9 mouse cellular contexts compared by ENCODE assay signal in genomic region chr1:39361754-39362514, GRCm38 (mm10). TPM values are rescaled to one million over a fixed set of nuclear protein-coding genes. Genes with fewer than 3 reads are reported as not detected.
DNase-seq lines count a peak whose midpoint lies in the region; ATAC-seq and TF ChIP-seq lines count a peak whose summit lies in the region.
"Had no signal": no experiment of that assay in that cellular context is flagged by ENCODE, and none has a peak within 500 bp of the region (broad histone marks: within the 10 kb centered on the region; RNA-seq: fewer than 3 reads in every experiment).

No protein-coding gene starts in this region.

- intact Hi-C loops in heart, adult 2 months (cut with DNase I), result no loop called here

- no peak for TF ChIP-seq POLR2A in heart, adult 2 months (IDR thresholded peaks at IDR 0.05; ENCODE audit: insufficient read depth, low read depth, low read length)
- TF ChIP-seq POLR2A in brain, embryonic 14.5 days (IDR thresholded peaks at IDR 0.05; ENCODE audit: borderline replicate concordance, extremely low read depth, insufficient read depth, insufficient read length, poor library complexity, severe bottlenecking), result no peak

- no peak overlapping the region for H3K4me2 ChIP-seq in heart, postnatal 0 days (ENCODE audit: low read depth, low read length)
- H3K4me2 ChIP-seq in hindbrain, embryonic 11.5 days (replicated peaks; ENCODE audit: low read depth, low read length), result peak overlapping the region; percentile 28

- TF ChIP-seq EP300 in heart, postnatal 0 days (IDR thresholded peaks at IDR 0.05; ENCODE audit: low read depth), result no peak
- no peak for TF ChIP-seq EP300 in heart, adult 2 months (IDR thresholded peaks at IDR 0.05; ENCODE audit: insufficient read depth, low read depth, low read length)

- H3K4me3 ChIP-seq in heart, postnatal 0 days (ENCODE audit: low read depth, low read length), result no peak overlapping the region
- H3K4me3 ChIP-seq in heart, adult 2 months, result no peak overlapping the region
- no peak overlapping the region for H3K4me3 ChIP-seq in hindbrain, embryonic 11.5 days (ENCODE audit: low read depth, low read length)

- H3K4me1 ChIP-seq in heart, postnatal 0 days (ENCODE audit: control insufficient read depth, insufficient read depth), result peaks cover 1% of the 10 kb centered on the region; the same call in 1 of the 2 replicates
- H3K4me1 ChIP-seq in heart, adult 2 months (ENCODE audit: control insufficient read depth, insufficient read depth, low read length), result no peaks in the 10 kb centered on the region; the same call in 1 of the 2 replicates
- H3K4me1 ChIP-seq in hindbrain, embryonic 11.5 days (replicated peaks; ENCODE audit: control insufficient read depth, insufficient read depth, low read length), result no peaks in the 10 kb centered on the region

- 37% methylated on average over 24 of the region's 24 CpGs for WGBS in heart, postnatal 0 days
- 63% methylated on average over 24 of the region's 24 CpGs for WGBS in heart, adult 2 months
- 31% methylated on average over 24 of the region's 24 CpGs for WGBS in hindbrain, embryonic 11.5 days

- H3K9me3 ChIP-seq in heart, postnatal 0 days (replicated peaks; ENCODE audit: control insufficient read depth, low read length), result no peaks in the 10 kb centered on the region
- H3K9me3 ChIP-seq in hindbrain, embryonic 11.5 days (ENCODE audit: control insufficient read depth, low read length), result no peaks in the 10 kb centered on the region
- H3K9me3 ChIP-seq: G1E had no signal

- H3K79me2 ChIP-seq in heart, adult 2 months (replicated peaks; ENCODE audit: control insufficient read depth, insufficient read depth, low read length), result no peaks in the 10 kb centered on the region

- ATAC-seq in heart, postnatal 0 days (ENCODE audit: insufficient read depth, low read depth), result no peak
- ATAC-seq in hindbrain, embryonic 11.5 days (ENCODE audit: low FRiP score), result no peak
- peak; percentile 48 for ATAC-seq in megakaryocyte progenitor cell, adult 5-6 weeks (replicated peaks; ENCODE audit: poor library complexity)

- DNase-seq in heart, postnatal 0 days (ENCODE audit: low spot score), result peak; percentile 16
- DNase-seq in heart, adult 2 months, result no peak
- DNase-seq in brain, embryonic 14.5 days (ENCODE audit: low read depth), result peak; percentile 16
- DNase-seq in hindbrain, embryonic 11.5 days (ENCODE audit: low spot score), result no peak
- DNase-seq in left cerebral cortex, adult 9 months (ENCODE audit: low spot score in 2 of 2), result no peak
- no peak for DNase-seq in spleen, adult 12 weeks (ENCODE audit: low spot score)
- no peak for DNase-seq in layer of hippocampus, adult 18-20 months (ENCODE audit: low spot score in 2 of 2)

- H3K27ac ChIP-seq in heart, postnatal 0 days (ENCODE audit: low read depth), result no peak overlapping the region
- H3K27ac ChIP-seq in heart, adult 2 months, result no peak overlapping the region
- no peak overlapping the region for H3K27ac ChIP-seq in hindbrain, embryonic 11.5 days (ENCODE audit: low read depth, low read length)

- no peak; the same call in 1 of the 2 replicates for TF ChIP-seq CTCF in heart, postnatal 0 days (IDR thresholded peaks at IDR 0.05; ENCODE audit: low read depth)
- no peak for TF ChIP-seq CTCF in heart, adult 2 months (IDR thresholded peaks at IDR 0.05)
- peak; percentile 21; the same call in 1 of the 2 replicates for TF ChIP-seq CTCF in brain, embryonic 14.5 days (IDR thresholded peaks at IDR 0.05; ENCODE audit: borderline replicate concordance, extremely low read depth, insufficient read depth, insufficient read length)

- no peak overlapping the region for H3K9ac ChIP-seq in heart, postnatal 0 days (replicated peaks; ENCODE audit: low read depth, low read length)
- H3K9ac ChIP-seq in heart, adult 2 months (ENCODE audit: low read depth, low read length), result no peak overlapping the region
- H3K9ac ChIP-seq in hindbrain, embryonic 11.5 days (ENCODE audit: low read depth, low read length), result no peak overlapping the region

- H3K36me3 ChIP-seq in heart, postnatal 0 days (replicated peaks; ENCODE audit: control insufficient read depth, insufficient read depth, low read length), result peaks cover 3% of the 10 kb centered on the region; the same call in 1 of the 2 replicates
- no peaks in the 10 kb centered on the region for H3K36me3 ChIP-seq in heart, adult 2 months (ENCODE audit: control insufficient read depth, insufficient read depth, low read length)
- no peaks in the 10 kb centered on the region for H3K36me3 ChIP-seq in hindbrain, embryonic 11.5 days (ENCODE audit: control insufficient read depth, insufficient read depth, low read length)
- H3K36me3 ChIP-seq: G1E had no signal

- no peaks in the 10 kb centered on the region for H3K27me3 ChIP-seq in heart, postnatal 0 days (ENCODE audit: control insufficient read depth, insufficient read depth, low read length)
- H3K27me3 ChIP-seq in heart, adult 2 months (ENCODE audit: control insufficient read depth, insufficient read depth, low read length), result no peaks in the 10 kb centered on the region
- H3K27me3 ChIP-seq in hindbrain, embryonic 11.5 days (ENCODE audit: control insufficient read depth, insufficient read depth, low read length), result no peaks in the 10 kb centered on the region

RNA-seq across cellular contexts. Expression of gene Rpl31, which starts 5.7 kb away (rescaled TPM):
- 189 and 198 TPM in 2 replicates for total RNA-seq in heart, postnatal 0 days (2014; rRNA removed; ENCODE audit: low replicate concordance)
- polyA plus RNA-seq in heart, postnatal 0 days (2015; fragmentation: Nextera tagmentation; extraction: Ambion mirVana), result 325 and 330 TPM in 2 replicates
- 100 to 1,000 TPM; 513 to 615 TPM for total RNA-seq in heart, adult 2 months (2021)
- polyA plus RNA-seq in heart, adult 2 months (2012; rRNA removed), result 153 and 190 TPM in 2 replicates
- polyA plus RNA-seq in brain, embryonic 14.5 days (2012; rRNA removed), result 1,108 and 1,128 TPM in 2 replicates
- polyA plus RNA-seq in hindbrain, embryonic 11.5 days (2014; fragmentation: Nextera tagmentation; extraction: Ambion mirVana), result 426 and 434 TPM in 2 replicates
- total RNA-seq in megakaryocyte progenitor cell, adult 5-6 weeks (2015), result 2,167 and 2,499 TPM in 2 replicates
- 497 and 660 TPM in 2 replicates for total RNA-seq in megakaryocyte progenitor cell, adult 5-6 weeks (2017)
- total RNA-seq in layer of hippocampus, adult 18-20 months (2021), result 100 to 1,000 TPM; 514 to 526 TPM

Comparison
In these comparisons a context has a peak if more than half of its experiments do, and no peak if none do; other contexts are left out.
1. DNase-seq: peak in heart, postnatal 0 days (single experiment) and brain, embryonic 14.5 days (single experiment); none in heart, adult 2 months (0 of 2), hindbrain, embryonic 11.5 days (single experiment), left cerebral cortex, adult 9 months (0 of 2), spleen, adult 12 weeks (single experiment) and layer of hippocampus, adult 18-20 months (0 of 2).